Mouse (Mus musculus) neural tube, embryonic 11.5 days (tissue): Measurements from ENCODE around the gene Stpg1. TPM values are rescaled to one million over a fixed set of nuclear protein-coding genes. Genes with fewer than 3 reads are reported as not detected.
A peak's percentile ranks its signal among the peaks of the same experiment; 100 is the strongest.

Experiments used
- ATAC-seq: fragments of 200-750 bp; cut with Nextera tagmentation; 2 replicates; pipeline ENCODE4 v1.8.0; 2017; ENCODE audit warnings: moderate number of reproducible peaks, mild to moderate bottlenecking, moderate TSS enrichment, moderate library complexity; ENCODE audit not compliant: insufficient read depth, low FRiP score, low TSS enrichment
- DNase-seq: peaks from one replicate; pipeline ENCODE4 v3.0.0-alpha.2; 2015; ENCODE audit warnings: low spot score
- H3K27ac ChIP-seq: fragments of 300-500 bp; sonication (generic); 2 replicates; pipeline ENCODE4 v1.5.1; 2014; ENCODE audit warnings: low read depth, mild to moderate bottlenecking, low read length
- H3K27me3 ChIP-seq: fragments of 300-500 bp; sonication (generic); 2 replicates; pipeline ENCODE4 v1.6.1; 2014; ENCODE audit warnings: mild to moderate bottlenecking, low read length, mixed read lengths; ENCODE audit not compliant: control insufficient read depth, insufficient read depth
- H3K36me3 ChIP-seq: fragments of 300-500 bp; sonication (generic); 2 replicates; pipeline ENCODE4 v1.6.1; 2014; ENCODE audit warnings: mild to moderate bottlenecking, low read length, moderate library complexity, mixed read lengths; ENCODE audit not compliant: control insufficient read depth, insufficient read depth
- H3K4me1 ChIP-seq: fragments of 300-500 bp; sonication (generic); 2 replicates; pipeline ENCODE4 v1.6.1; 2014; ENCODE audit warnings: low read length, mixed read lengths; ENCODE audit not compliant: control insufficient read depth, insufficient read depth
- H3K4me2 ChIP-seq: fragments of 300-500 bp; sonication (generic); 2 replicates; pipeline ENCODE4 v1.6.1; 2014; ENCODE audit warnings: low read depth, mild to moderate bottlenecking, moderate library complexity
- H3K4me3 ChIP-seq: fragments of 300-500 bp; sonication (generic); 2 replicates; pipeline ENCODE4 v1.5.1; 2014; ENCODE audit warnings: low read depth, low read length
- H3K9ac ChIP-seq: fragments of 300-500 bp; sonication (generic); 2 replicates; pipeline ENCODE4 v1.6.1; 2014; ENCODE audit warnings: mild to moderate bottlenecking, low read length
- H3K9me3 ChIP-seq: fragments of 300-500 bp; sonication (generic); 2 replicates; pipeline ENCODE4 v1.6.1; 2016; ENCODE audit warnings: low read length; ENCODE audit not compliant: control insufficient read depth
- WGBS: fragments of 180-500 bp; shearing (Covaris S2); extraction: QIAGEN DNeasy Blood & Tissue Kit; methylation state at CpG from one replicate; pipeline ENCODE4 v1.1.7; 2014; 5-methylcytosine and 5-hydroxymethylcytosine counted together
- polyA plus RNA-seq: library from polyadenylated mRNA; unstranded; fragments of >200 nt; fragmentation: Nextera tagmentation; extraction: Ambion mirVana; gene quantifications from 2 replicates; pipeline ENCODE4 v1.2.1, GENCODE M21; 2014

Gene Stpg1
- polyA plus RNA-seq, 1 experiment from 2014 or later, result 0.37 TPM

DNA sequence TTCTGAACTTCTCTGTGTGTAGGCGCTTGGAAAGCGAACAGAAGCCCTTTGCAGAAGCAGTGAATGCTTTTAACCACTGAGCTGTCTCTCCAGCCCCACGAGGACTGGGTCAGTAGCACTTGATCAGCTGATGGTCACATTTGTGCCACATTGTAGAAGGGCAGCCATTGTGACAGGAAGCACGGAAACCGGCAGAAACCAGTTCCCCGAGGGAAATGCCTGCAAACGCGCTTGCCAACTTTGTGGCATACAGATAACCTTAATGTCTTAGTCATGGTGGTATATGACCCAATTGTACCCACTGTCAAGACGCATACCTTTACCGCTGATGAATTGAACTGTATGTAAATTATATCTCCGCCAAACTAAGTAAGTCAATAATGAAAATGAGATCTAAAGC, 11.2 kb downstream of the Stpg1 start:
- no peak overlapping the region for H3K4me2 ChIP-seq
- no peak for ATAC-seq

DNA sequence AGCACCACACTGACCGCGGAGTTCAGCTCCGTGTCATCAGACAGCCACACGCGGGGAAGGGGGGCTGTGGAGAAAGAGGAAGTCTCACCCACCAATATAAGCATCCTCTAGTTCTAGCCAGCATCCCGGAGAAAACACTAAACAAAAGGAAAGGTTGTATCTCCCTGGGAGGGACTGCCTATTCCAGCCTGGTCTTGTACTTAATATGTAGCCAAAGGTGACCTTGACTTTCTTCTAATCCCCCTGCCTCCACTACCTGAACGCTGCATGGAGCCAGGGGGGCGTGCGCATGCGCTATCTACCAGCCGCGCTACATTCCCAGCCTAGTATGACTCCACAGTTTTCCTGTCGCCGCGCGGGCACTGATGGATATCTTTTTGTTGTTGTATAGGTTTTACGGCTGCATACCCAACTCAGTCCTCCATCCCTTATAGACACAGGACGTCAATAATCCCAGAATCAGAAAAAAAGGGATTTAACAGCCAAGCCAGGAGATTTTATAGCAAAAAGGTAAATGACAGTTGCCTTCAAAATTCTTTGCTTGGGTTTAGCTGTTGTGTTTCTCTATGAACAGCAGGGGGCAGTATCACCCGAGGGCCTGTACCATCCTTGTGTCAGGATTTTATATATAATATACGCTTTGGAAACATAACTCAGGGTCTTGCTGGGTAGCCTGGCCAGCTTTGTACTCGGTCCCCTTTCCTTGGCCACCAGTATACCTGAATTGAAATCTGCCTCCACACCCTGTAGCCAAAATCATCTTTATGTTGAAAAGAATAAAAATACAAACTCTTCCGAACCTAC, 13.2 kb downstream of the Stpg1 start:
- no peaks in the 10 kb centered on the region for H3K27me3 ChIP-seq
- H3K4me3 ChIP-seq, result peak overlapping the region; percentile 18
- H3K4me2 ChIP-seq, result peak overlapping the region; percentile 39
- WGBS, result 18% methylated on average over 22 of the region's 22 CpGs
- 0 out of 2 replicates have a peak, but pooled peaks cover 7% of the 10 kb centered on the region for H3K4me1 ChIP-seq
- no peak for ATAC-seq
- peak; percentile 73 for DNase-seq
- no peaks in the 10 kb centered on the region for H3K9me3 ChIP-seq
- no peak overlapping the region for H3K27ac ChIP-seq
- no peaks in the 10 kb centered on the region for H3K36me3 ChIP-seq
- peak overlapping the region; percentile 42 for H3K9ac ChIP-seq

More for the DNA sequence above, 11.2 kb downstream of the Stpg1 start:
- no peak for DNase-seq
- H3K4me1 ChIP-seq, result 0 out of 2 replicates have a peak, but pooled peaks cover 7% of the 10 kb centered on the region
- WGBS, result 83% methylated on average over 11 of the region's 11 CpGs
- H3K9me3 ChIP-seq, result no peaks in the 10 kb centered on the region
- no peaks in the 10 kb centered on the region for H3K27me3 ChIP-seq
- H3K27ac ChIP-seq, result no peak overlapping the region
- H3K4me3 ChIP-seq, result no peak overlapping the region
- H3K36me3 ChIP-seq, result no peaks in the 10 kb centered on the region
- no peak overlapping the region for H3K9ac ChIP-seq

DNA sequence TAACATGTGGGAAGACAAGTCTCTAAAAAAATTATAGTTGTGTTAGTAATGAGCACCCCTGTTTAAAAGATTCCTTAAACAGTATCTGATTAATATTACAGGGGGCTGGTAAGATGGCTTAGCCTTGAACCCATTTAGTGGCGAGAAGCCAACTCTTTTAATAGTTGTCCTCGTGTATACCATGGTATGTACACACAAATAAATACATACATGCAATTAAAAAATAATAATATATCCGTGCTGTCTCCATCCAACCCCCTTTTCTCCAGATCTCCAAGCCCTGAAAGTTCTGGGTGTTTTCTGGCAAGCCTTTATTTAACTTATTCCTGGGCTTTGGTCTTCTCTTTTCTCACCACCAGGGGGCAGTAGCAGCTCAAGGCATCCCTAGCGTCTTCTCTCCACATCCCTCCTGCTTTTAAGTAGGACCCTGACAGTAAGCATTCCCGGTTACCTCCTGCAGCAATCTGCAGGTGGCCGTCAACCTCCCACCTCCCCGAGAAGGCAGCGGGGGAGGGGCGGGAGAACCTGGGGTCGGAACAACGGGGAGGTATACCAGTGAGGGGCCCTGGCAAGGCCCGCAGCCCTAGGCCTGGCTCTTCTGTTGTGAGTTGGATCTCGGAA, 13.9 kb downstream of the Stpg1 start:
- ATAC-seq (no peak), DNase-seq (peak; percentile 80)
- H3K27me3 ChIP-seq, result no peaks in the 10 kb centered on the region
- no peaks in the 10 kb centered on the region for H3K9me3 ChIP-seq
- 0 out of 2 replicates have a peak, but pooled peaks cover 7% of the 10 kb centered on the region for H3K4me1 ChIP-seq
- H3K9ac ChIP-seq, result 0 out of 2 replicates have a peak overlapping the region, but pooled peaks have one; percentile 22
- H3K36me3 ChIP-seq, result no peaks in the 10 kb centered on the region
- 12% methylated on average over 13 of the region's 13 CpGs for WGBS
- H3K4me3 ChIP-seq, result no peak overlapping the region
- peak overlapping the region; percentile 33 for H3K4me2 ChIP-seq
- no peak overlapping the region for H3K27ac ChIP-seq

DNA sequence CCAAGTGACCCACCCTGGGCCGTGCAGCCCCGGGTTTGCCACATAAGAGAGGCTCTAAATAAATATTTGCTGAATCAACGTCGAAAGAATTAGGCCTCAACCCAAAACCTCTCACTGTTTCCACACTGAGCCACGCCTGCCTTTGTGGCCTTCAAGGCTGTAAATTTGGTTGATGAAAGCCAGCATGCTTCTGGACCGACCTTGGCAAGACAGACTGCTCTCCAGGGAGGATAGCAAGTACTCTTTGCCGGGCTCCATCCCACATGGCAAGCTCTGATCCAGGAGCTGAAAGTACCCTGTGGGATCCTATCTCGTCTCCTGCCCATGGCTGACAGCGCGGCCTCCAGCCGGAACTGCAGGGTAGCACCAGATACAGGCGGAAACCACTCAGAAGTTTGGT, 14.9 kb downstream of the Stpg1 start:
- Histone ChIP-seq H3K27me3 (no peaks in the 10 kb centered on the region), H3K4me2 (no peak overlapping the region), H3K4me3 (no peak overlapping the region), H3K9ac (no peak overlapping the region), H3K27ac (no peak overlapping the region), H3K4me1 (0 out of 2 replicates have a peak, but pooled peaks cover 7% of the 10 kb centered on the region), H3K36me3 (no peaks in the 10 kb centered on the region), H3K9me3 (no peaks in the 10 kb centered on the region)
- DNase-seq (no peak), ATAC-seq (no peak)
- 46% methylated on average over 12 of the region's 12 CpGs for WGBS

DNA sequence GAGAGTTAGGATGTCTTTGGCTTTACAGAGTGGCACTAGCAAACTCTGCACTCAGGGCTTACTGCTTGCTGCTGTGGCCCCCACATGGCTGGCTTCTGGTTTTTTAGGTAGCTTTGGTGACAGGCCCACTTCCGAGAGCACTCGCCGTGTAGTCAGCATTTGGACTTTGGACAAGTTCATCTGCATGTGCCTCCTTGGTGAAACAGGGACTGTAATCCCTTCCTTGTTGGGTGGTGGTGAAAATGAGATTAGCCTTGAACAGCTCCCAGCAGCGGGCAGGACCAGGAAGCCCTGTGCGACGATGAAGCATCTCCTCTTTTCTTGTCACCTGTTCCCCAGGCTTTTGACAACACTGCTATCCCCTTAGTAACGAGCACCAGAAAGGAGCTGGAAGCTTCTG, 19.3 kb downstream of the Stpg1 start:
- Histone ChIP-seq H3K9me3 (no peaks in the 10 kb centered on the region), H3K4me3 (no peak overlapping the region), H3K4me1 (no peaks in the 10 kb centered on the region), H3K4me2 (no peak overlapping the region), H3K27ac (no peak overlapping the region), H3K9ac (no peak overlapping the region), H3K36me3 (no peaks in the 10 kb centered on the region), H3K27me3 (no peaks in the 10 kb centered on the region)
- DNase-seq, result no peak
- no peak for ATAC-seq
- 90% methylated on average over 7 of the region's 7 CpGs for WGBS

DNA sequence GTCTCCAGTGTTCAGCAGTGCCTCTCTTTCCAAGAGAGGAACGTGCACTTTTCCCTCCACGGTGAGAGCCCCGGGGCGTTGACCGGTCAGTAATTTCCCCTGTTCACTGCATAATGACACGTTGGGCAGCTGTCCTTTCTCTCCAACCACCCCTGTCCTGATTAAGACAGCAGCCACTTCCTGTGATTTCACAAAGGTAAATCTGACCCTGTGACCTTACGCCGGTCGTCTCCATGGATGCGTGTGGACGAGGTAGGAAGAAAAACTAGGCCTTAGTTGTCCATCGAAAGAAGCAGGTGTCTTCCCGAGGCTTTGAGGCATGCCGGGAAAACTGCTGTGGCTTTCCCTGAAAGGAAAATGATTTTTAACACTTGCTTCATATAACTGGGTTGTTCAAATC, 20.3 kb downstream of the Stpg1 start:
- H3K36me3 ChIP-seq, result no peaks in the 10 kb centered on the region
- DNase-seq (no peak), ATAC-seq (no peak)
- no peak overlapping the region for H3K9ac ChIP-seq
- H3K9me3 ChIP-seq, result no peaks in the 10 kb centered on the region
- H3K4me3 ChIP-seq, result no peak overlapping the region
- WGBS, result 74% methylated on average over 14 of the region's 14 CpGs
- H3K4me2 ChIP-seq, result no peak overlapping the region
- no peaks in the 10 kb centered on the region for H3K4me1 ChIP-seq
- H3K27ac ChIP-seq, result no peak overlapping the region
- no peaks in the 10 kb centered on the region for H3K27me3 ChIP-seq

DNA sequence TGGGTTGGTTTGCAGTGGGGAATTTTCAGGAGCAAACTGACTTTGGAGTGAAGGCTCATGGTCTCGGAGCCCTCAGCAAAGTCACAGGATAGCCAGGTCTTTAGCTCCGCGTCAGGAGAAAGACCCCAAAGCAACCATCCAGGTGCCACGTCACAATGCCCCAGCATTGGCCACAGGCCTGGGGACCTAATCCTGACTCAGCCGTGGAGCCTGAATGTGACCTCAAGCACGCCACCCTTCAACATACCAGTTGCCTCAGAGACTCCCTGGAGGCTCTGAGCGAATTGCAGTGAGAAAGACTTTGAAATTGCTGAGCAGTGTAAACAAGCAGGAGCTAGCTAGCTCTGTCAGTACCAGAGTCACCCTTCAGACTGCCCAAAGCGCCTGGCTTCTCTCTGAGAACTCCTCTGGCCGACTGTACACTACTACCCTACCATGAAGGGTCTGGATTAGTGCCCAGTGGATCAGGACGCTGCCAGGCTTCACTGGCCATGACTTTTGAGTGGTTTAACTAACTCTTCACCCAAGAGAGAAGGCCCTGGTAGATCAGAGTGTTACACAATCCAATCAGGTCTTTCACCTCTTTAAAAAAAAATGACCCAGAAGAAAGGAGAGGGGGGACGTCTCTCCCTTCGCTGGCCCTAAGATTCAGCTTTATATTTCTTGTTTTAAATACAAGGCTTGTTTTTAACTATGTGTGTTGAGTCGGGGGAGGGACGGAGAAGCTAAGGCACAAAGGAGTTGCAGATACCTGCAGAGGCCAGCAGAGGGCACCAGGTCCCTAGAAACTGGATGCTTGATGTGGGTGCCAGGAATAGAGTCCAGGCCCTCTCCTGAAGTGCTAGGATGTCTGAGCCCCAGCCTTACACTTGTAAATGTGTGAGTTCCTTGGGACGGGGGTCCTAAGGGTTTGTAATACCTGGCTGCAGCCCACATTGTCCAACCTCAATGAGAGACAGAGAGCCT, 22.0 kb downstream of the Stpg1 start:
- Histone ChIP-seq H3K27ac (no peak overlapping the region), H3K4me2 (no peak overlapping the region), H3K4me1 (no peaks in the 10 kb centered on the region), H3K4me3 (no peak overlapping the region), H3K27me3 (no peaks in the 10 kb centered on the region), H3K9ac (no peak overlapping the region), H3K36me3 (no peaks in the 10 kb centered on the region), H3K9me3 (no peaks in the 10 kb centered on the region)
- no peak for ATAC-seq
- peak; percentile 63 for DNase-seq
- 55% methylated on average over 15 of the region's 15 CpGs for WGBS

DNA sequence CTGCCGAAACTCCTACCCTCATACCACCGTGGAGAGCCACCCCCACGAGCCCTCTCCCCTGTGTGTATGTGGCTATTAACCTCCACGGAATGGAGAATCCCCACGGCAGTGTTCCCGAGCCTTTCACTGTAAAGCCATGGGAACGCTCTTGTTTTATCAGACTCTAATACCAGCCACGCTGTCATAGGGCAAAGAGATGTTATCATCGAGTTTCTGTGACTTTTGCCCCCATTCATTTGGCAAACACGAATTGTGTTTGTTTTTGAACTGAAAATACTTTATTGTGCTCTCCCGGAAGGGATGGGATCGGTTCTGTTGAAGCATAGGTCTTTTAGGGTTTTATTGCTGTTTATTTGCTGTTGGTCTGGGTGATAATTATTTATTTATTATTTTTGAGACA, 23.5 kb downstream of the Stpg1 start:
- H3K9me3 ChIP-seq, result no peaks in the 10 kb centered on the region
- ATAC-seq (no peak), DNase-seq (no peak)
- H3K4me2 ChIP-seq, result no peak overlapping the region
- WGBS, result 91% methylated on average over 12 of the region's 12 CpGs
- H3K27me3 ChIP-seq, result no peaks in the 10 kb centered on the region
- no peak overlapping the region for H3K4me3 ChIP-seq
- no peaks in the 10 kb centered on the region for H3K4me1 ChIP-seq
- no peak overlapping the region for H3K9ac ChIP-seq
- H3K36me3 ChIP-seq, result no peaks in the 10 kb centered on the region
- no peak overlapping the region for H3K27ac ChIP-seq
